Mouse (Mus musculus) bone marrow, adult 2 months (tissue): ENCODE data around the gene Frem2.

ENCODE experiments used
- CTCF ChIP-seq: fragments of 200-500 bp; IDR thresholded peaks from 2 replicates; pipeline ENCODE4 v1.5.1; 2011; ENCODE audit warnings: low read length, control low read depth; ENCODE audit not compliant: control insufficient read depth, insufficient read depth
- POLR2A ChIP-seq: fragments of 200-500 bp; IDR thresholded peaks from 2 replicates; pipeline ENCODE4 v1.6.1; 2011; ENCODE audit warnings: low read depth, mild to moderate bottlenecking, control low read depth, low read length, borderline replicate concordance; ENCODE audit not compliant: control insufficient read depth

DNA sequence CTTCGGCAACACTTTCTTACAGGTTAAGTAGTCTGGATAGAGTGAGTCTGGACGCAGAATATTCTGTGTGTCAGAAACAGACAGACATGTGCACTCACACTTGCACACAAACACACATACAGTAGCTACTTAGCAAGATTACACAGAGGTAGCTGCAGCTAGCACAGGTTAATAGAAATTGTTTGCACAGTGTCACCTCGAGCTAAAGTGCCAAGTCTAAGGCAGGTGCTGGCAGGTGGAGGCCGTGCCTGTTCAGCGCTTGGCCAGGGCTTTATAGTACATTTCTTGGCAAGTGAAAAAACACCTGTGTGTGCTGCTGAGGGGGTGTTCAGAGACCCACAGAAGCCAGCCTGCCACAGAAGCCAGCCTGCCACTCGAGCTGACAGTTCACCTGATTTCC lies 126.8 kb downstream of the Frem2 start:
- TF ChIP-seq POLR2A (no peak), CTCF (no peak)
